Mouse (Mus musculus): ENCODE measurements around the gene Stk4.
A peak's percentile ranks its signal among the peaks of the same experiment; 100 is the strongest.
"Not testable (repeated sequence)": the region's sequence is repeated elsewhere in the genome, so short reads cannot be mapped to it uniquely, and the experiment has no call there.

The Stk4 gene

DNA sequence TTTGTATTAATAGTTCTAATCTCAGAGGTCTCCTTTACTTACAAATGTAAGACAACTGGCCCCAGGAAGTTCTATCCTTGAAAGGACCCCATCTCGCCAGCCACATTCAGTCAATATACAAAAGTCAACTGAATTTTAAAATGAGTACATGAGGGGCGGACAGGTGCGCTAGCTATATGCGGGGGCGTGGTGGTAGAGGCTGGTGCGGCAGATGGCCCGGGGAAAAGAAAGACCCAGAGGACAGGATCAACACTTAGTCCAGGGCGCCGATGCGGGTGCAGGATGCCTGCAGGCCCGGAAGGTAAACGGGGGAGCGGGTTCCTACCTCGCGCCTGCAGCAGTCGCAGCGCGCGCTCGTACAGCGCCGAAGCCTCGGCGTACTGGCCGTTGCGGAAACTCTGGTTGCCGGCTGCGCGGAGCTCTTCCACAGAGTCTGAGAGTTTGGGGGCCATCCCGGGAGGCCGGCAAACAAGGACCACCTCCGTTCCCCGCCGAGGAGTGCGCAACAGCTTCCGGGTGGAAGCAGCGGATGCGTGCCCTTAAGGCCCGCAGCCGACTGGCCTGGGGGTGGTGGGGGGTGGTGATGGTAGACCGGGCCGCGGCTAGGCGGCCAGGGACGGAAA is at the start of gene Stk4:
Gene Stk4, plus strand, starts transcription at position 181 of the 623 bp plus-strand sequence.
- peak in 1 of 2 experiments; percentile 17 for DNase-seq (ENCODE audit: low spot score in 2 of 2)

DNA sequence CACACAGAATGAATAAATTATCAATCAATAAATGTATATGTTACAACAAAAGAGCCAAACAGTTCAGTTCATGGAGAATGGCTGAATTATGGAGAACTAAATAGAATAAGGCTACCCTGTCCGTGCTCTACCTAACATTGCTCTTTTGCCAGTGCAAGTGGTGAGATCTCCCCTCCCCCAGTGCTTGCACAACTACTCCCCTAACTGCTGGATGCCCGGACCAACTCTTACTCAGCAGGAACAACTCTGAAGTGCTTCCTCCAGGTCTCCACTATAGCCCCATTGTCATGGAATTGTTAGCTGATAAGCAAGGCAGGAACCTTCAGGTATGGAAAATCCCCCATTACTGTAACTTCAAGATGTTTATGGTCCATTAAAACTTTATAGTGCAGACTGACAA is 48.0 kb upstream of the Stk4 start:
- no peak for DNase-seq (ENCODE audit: low spot score in 2 of 2)

DNA sequence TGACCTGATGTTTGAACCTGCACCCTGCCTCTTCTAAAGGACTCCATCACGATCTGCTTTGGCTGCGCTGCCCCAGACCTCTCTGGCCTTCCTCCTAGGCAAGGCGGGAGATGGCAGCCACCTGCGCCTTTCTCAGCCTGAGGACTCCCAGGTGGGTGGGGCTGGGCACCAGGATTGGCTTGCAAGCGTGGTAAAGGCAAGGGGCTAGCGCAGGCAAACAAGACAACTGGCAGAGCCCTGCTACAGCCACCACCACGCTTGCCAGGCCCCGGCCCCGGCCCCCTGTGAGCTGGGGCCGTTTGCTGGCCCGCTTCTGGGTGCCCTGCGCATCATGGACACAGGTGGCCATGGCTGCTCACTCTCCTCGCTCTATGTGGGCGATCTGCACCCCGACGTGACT is 45.0 kb upstream of the Stk4 start, which contains the start of gene Pabpc1l:
Gene Pabpc1l, plus strand, starts transcription at position 301 of the 400 bp plus-strand sequence.
- DNase-seq (ENCODE audit: low spot score in 2 of 2) = no peak

DNA sequence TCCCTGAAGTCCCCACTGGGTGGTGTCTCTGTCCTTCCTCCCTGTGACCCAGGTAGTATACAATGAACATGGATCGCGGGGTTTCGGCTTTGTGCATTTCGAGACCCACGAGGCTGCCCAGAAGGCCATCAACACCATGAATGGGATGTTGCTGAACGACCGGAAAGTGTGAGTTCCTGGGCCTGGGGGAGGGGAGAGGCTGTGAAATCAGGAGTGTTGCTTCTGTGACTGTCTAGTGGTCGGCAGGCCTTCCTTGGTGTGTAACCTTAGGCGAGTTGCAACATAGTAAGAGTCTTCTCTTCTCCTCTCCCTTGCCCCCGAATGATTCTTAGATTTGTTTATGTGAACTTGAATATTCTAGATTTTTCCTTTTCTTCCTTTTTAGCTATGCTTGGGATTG is 39.0 kb upstream of the Stk4 start:
- no peak for DNase-seq (ENCODE audit: low spot score in 2 of 2)

DNA sequence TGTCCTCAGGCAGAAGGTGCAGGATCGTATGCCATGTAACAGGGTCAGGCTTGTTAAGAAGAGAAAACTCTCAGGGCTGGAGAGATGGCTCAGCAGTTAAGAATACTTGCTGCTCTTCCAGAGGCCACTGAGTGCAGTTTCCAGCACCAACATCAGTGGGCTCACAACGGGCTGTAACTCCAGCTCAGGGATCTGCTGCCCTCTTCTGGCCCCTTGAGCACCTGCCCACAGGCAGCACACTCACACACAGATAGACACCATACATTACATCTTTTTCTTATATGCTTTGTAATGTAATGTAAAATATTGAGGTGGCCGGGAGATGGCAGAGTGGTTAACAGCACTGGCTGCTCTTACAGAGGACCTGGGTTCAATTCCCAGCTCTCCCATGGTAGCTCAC is 37.1 kb upstream of the Stk4 start:
- no peak for DNase-seq (ENCODE audit: low spot score in 2 of 2)

DNA sequence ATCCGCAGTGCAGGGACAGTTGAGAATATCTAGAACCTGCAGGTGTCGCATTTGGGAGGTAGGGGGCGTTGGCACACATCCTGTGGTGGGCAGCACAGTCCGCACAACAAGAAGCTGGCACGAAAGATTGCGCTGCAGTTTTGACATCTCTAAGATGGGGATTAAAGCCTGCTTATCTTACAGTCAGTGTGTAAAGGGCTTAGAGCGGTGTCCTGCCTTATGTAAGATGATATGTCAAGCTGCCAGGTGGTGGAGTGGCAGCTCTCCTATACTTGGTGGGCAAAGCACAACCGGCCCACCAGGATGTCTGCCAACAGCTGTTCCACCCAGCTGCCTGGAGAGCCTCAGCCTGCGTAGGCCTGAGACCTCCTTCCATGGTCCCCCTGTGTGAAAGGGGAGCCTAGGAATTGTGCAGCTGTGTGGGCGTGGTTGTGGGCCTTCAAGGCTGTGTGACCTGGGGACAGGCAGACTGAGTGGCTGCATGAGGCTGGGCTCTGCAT is 33.6 kb upstream of the Stk4 start:
- DNase-seq (ENCODE audit: low spot score in 2 of 2) = no peak

DNA sequence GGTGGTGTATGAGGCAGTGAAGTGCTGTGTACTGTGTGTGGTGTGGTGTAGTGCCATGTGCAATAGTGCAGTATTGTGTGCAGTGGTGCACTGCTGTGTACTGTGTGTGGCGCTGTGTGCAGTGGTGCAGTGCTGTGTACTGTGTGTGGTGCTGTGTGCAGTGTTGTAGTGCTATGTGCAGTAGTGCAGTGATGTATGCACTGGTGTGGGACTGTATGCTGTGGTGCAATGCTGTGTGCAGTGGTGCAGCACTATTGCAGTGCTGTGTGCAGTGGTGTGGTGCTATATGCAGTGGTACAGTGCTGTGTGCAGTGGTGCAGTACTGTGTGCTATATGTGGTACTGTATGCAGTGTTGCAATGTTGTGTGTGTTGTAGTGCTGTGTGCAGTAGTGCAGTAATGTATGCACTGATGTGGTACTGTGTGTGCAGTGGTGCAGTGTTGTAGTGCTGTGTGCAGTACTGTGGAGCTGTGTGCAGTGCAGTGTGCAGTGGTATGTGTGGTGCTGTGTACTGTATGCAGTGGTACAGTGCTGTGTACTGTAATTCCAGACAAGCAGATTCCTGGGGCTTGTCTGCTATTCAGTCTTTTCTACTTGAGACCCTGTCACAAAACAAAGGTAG is 31.6 kb upstream of the Stk4 start:
- DNase-seq (ENCODE audit: low spot score in 2 of 2) = no peak

DNA sequence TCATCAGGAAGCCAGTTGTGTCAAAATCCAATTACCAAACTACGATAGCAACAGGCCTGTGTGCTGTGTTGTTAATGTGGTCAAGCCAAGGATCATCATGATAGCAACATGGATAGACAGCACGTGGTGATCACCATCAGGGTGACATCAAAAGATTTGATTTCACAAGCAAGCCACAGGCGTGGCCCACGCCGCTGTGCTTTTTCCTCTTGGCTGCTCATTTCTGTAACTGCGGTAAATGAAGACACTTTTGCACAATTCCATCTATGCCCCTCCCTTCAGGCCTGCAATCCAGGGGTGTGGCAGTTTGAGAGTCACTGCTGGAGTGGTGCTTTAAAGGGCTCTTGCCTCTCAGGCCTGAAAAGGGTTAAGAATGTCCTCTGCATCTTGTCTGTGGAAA is 29.2 kb upstream of the Stk4 start:
- DNase-seq (ENCODE audit: low spot score in 2 of 2) = no peak

DNA sequence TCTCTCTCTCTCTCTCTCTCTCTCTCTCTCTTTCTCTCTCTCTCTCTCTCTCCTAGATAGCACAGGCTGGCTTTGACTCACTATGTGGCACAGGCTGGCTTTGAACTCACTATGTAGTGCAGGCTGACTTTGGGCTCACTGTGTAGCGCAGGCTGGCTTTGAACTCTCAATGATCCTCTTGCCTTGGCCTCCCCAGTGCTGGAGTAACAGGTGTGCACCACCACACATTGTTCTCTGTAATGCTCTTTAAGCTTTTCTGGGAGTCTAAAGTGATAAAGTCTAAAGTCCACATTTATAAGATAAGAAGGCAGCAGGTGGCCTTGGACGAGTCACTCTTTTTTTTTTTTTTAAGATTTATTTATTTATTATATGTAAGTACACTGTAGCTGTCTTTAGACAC is 28.6 kb upstream of the Stk4 start:
- no peak for DNase-seq (ENCODE audit: low spot score in 2 of 2)

DNA sequence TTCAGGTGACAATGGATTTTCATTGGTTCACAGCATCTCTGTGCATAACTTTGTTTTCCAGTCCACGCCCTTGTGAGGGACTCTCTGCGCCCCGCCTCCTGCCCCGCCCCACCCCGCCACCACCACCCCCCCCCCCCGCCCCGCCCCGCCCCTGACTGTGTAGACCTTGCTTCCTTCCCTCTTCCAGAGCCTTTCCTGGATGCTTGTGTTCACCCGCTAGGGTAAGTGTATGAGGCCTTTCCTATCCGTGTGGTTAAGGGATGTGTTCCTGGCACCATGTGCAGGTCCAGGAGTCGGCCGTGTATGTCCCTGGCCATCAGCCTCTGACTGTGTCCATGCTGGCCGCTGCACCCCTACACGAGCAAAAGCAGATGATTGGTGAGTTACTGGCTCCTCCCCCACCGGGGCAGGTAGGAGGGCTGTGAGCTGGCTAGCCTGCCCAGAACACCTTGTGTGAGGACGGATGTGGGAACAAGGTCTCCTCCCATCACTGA is 22.9 kb upstream of the Stk4 start:
- peak; percentile 12 to 31 for DNase-seq (ENCODE audit: low spot score in 2 of 2)

DNA sequence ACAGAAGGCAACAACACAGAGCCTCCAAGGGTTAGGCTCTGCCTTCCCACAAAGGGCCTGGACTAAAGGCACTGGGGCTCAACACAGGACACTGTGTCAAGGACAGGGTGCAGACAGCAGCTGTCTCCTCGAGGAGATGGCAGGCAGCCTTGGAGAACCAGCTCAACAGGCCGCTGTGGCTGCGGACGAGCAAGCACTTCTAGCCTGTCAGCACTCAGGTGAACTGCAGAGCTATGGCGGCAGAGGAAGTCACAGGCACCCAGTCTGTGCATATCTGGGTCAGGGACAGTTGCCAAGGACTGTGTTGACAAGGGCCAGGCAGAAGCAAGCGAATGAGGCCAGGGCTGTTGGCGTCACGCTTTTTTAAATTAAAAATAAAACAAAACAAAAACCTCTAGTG is 16.4 kb upstream of the Stk4 start:
- DNase-seq (ENCODE audit: low spot score in 2 of 2) = peak in 1 of 2 experiments; percentile 12

DNA sequence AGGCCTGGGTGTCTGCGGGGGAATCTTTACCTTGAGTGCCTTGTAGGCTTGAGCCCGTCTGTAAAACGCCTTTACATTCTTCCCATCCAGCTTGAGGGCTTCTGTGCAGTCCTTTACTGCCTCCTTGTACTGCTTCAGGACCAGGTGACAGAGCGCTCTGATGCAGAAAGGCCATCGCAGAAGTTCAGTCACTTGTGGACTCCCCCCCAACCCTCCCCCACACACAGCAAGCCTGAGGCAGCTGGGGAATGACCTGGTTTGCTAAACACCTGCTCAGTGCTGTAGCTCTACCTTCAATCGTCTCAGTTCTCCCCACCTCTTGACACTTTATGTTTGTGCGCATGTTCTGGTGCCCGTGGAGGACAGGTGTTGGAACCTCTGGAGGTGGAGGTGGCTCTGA is 15.5 kb upstream of the Stk4 start:
- DNase-seq (ENCODE audit: low spot score in 2 of 2) = no peak

DNA sequence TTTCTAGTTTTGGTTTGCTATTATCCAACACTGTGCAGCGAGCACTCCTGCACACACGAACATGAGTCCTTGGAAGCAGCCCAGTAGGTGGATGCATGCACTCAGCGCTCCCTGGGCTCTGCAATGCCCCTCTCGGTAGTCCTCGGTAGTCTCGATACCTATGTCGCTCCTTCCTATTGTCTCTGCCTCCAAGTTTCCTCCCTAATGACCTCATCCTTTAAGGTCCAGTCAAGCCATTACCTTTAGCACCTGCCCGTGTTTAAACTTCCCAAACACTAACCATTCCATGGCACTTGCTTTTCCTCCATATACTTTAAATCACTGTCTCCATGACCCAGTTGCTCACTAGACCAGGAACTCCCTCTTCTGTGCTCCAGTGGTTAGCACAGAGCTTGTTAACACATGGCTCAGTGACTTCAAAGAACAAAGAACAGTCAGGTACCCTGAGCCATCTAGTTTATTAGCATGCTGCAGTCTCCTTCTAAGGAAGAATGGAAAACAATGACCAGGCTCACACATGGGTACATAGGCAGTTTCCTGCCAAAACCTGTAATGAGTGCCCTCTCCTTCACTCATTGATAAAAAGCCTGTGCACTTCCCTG is 10.4 kb upstream of the Stk4 start:
- no peak for DNase-seq (ENCODE audit: low spot score in 2 of 2)

DNA sequence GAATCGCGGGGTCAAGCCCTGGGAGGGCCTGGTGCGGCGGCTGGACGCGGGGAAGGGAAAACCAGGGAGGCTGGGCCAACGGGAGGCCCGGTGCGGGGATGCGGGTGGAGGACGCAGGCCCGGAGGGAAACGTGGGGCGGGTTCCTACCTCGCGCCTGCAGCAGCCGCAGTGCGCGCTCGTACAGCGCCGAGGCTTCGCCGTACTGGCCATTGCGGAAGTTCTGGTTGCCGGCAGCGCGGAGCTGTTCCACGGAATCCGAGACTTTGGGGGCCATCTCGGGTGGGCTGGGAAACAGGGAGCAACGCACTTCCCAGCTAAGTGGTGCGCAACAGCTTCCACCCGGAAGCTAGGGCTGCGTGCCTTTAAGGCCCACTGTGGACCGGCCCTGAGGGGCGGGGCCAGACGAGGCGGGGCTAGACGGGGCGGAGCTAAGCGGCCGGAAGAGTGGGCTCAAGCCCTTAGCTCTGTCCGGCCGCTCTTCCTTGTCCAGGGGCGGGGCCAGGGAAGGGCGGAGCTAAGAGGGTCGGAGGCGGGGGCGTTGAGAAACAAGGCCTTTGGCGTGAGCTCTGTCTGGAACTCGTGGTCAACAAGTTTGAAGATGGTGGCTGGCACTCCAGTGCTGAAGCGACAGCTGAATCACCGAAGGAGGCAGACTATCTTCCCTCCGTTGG is 779 bp downstream of the Stk4 start, which contains the start of gene Tomm34:
Gene Tomm34, minus strand, starts transcription at position 405 of the 672 bp plus-strand sequence.
- DNase-seq (ENCODE audit: low spot score in 2 of 2) = peak; percentile 94 to 97

DNA sequence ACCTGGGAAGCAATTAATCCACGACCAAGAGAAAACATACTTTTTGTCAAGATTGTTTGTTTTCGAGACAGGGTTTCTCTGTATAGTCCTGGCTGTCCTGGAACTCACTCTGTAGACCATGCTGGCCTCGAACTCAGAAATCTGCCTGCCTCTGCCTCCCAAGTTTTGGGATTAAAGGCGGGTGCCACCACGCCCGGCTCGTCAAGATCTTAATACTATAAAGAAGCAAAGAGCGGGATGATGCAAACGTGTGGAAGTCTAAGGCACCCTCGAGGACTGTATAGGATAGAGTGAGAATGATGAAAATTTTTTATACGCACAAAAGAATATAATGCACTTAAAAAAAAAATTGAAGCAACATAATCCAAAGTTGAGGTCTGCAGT is 1.3 kb downstream of the Stk4 start:
- not testable (repeated sequence) for DNase-seq (ENCODE audit: low spot score in 2 of 2)

DNA sequence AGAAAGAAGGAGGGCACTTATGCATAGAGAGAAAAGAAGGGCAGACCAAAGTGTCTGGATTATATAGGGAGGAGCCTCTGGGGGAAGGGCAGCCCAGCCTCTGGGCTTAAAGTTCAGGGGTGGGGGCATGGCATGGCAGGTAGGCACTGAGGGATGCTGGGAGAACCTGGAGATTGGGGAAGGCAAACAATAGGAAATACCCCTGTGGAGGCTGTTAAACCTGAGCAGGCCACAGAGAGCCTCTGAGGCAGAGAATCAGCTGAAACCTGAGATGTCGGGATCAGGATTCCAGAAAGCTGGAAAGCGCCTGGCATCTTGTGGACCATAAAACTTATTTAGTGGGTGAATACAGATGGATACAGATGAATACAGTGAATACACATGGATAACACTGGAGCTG is 2.0 kb downstream of the Stk4 start:
- DNase-seq (ENCODE audit: low spot score in 2 of 2) = no peak

DNA sequence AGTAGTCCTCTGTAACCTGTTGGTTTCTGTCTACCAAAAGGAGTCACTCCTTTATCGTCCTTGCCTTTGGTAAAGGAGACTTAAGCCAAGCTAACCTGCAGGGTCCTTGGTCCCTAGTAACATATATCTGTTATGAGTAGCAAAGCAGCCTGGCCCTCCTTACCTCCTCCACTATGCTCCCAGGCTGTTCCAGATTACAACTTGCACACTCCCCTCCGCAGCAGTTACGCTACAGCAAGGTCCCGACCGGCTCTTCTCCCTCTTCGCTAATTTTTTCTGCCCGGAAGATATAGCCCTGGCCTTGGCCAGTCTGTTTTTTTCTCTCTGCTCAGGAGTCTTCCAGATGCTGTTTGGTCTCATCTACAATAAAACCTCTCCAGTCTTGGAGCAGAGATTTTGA is 3.0 kb downstream of the Stk4 start:
- DNase-seq (ENCODE audit: low spot score in 2 of 2) = no peak

DNA sequence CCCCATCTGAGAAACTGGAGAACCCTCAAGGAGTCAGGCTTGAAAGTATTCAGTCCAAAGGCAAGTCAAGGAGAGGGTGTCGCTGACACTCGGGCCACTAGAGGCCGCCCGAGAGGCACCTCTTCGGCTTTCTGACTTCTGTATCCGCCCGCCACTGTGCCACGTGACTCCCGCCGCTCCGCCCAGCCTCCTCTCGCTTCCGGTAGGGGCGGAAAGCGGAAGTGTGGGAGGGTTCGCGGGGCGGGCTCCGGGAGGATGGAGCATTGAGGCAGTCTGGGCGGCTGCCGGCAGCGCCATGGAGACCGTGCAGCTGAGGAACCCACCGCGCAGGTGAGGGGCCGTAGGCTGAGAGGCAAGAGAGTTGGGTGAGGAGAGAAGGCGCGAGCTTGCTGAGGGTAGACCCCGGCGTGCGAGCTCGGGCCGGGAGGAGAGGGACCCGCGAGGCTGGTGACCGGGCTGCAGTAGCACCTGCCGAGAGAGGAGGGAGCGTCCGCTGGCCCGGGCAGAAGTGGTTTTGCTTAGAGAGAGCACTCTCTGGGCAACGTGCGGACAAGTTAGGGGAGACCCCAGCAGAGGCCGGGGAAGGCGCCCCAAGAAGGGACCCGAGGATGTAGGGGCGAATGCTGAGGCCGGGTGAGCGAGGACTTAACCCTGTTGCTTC is 3.9 kb downstream of the Stk4 start:
- DNase-seq (ENCODE audit: low spot score in 2 of 2) = peak; percentile 97 to 99

DNA sequence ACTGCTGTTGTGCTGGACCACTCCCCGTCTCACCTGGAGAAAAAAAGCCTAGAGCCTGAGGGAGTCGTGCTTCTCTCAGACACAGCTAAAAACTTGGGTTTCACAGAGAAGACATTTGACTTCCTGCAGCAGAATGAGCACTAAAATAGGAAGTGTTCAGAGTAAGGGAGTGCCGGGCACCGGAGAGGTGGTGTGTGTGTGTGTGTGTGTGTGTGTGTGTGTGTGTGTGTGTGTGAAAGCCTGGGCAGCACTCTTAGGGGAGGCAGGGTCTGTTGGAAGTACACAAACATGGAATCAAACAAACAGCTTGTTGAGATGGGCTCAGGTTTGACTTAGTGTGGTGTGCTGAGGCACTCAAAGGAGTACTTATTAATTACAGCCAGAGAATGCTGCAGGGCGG is 5.0 kb downstream of the Stk4 start:
- DNase-seq (ENCODE audit: low spot score in 2 of 2) = no peak

DNA sequence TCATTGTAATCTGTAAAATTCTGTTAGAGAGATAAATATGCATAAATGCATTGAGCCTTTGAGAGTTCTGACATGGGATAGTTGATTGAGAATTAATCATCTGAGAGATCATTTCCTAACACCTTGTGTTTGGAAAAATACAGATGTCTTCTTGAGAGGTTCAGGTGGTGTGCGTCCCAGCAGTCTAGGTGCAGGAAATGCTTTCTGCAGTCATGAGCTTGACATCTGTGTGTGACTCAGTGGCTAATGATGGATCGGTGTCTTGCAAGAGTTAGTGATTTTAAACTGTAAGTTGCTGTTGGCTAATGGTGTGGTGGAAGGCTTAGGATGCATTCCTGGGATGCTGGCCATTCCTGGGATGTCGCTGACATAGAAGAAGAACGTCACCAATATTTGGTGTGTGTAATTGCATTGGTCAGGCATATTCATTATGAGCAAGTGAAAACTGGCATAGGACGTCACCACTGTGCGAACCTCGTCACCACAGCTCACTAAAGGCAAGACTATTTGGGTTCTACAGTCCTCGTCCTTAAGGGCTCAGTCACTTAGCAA is 6.8 kb downstream of the Stk4 start:
- DNase-seq (ENCODE audit: low spot score in 2 of 2) = no peak

DNA sequence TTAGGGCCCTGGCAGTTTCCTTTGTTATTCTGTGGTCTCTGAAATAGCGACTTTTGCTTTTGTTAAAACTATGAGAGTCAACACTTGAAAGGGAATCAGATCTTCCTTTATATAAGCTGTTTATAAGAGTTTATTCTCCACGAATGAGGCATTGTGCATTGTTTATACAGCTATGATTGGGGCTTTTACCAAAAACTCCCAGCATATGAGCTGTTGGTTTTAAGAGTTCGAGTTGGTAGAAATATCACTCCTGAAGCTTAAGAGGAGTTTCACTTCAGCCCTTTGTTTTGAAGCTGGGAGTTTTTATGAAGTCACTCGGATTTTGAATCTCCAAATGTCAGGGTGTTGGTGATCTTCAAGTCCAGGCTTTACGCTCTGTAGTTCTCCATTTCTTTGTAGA is 7.8 kb downstream of the Stk4 start:
- no peak for DNase-seq (ENCODE audit: low spot score in 2 of 2)

DNA sequence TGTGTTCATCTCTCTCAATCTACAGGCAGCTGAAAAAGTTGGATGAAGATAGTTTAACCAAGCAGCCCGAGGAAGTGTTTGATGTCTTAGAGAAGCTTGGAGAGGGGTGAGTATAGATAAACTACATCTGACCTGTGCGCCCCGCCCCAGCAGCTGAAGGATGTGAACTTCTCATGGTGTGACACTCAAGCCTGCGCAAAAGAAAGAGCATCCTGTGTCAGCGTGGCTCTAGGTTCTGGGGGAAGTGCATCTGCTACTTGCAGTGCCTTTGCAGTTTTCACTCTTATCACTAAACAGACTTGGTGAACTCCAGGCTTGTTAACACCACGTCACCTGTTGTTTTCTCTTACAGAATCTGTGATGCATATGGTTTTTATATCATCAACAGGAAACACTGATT is 9.4 kb downstream of the Stk4 start:
- DNase-seq (ENCODE audit: low spot score in 2 of 2) = no peak
